Mouse (Mus musculus): Measurements from ENCODE around the gene Gal3st2c. TPM values are rescaled to one million over a fixed set of nuclear protein-coding genes. Genes with fewer than 3 reads are reported as not detected.
"Not testable (repeated sequence)": the region's sequence is repeated elsewhere in the genome, so short reads cannot be mapped to it uniquely, and the experiment has no call there.

Gene Gal3st2c
- polyA plus RNA-seq, 1 experiment from 2014 or later, result not detected

DNA sequence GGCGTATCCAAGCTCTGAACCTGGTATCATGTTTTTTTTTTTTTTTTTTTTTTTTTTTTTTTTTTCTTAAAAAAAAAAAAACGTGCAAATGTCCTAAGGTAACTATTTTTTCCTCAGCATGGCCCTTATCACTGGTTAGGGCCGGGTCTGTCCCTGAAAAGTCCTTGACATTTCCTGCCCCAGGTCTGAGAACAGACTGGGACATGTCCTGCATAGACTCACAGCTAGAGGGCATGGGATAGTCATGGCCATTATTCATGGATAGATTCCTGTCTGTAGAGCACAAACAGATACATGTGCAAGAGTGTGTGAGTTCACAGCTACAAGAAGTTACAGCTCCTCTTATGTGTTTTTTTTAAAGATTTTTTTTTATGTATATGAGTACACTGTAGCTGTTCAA lies 1.5 kb upstream of the Gal3st2c start:
- H3K27me3 ChIP-seq (ENCODE audit: control insufficient read depth, insufficient read depth, low read length), result no peaks in the 10 kb centered on the region
- H3K4me3 ChIP-seq (ENCODE audit: low read depth, low read length), result no peak overlapping the region
- H3K36me3 ChIP-seq (ENCODE audit: control insufficient read depth, insufficient read depth, low read length), result no peaks in the 10 kb centered on the region
- H3K4me1 ChIP-seq (replicated peaks; ENCODE audit: control insufficient read depth, insufficient read depth, low read length), result no peaks in the 10 kb centered on the region
- DNase-seq (ENCODE audit: low spot score), result no peak
- H3K9ac ChIP-seq (ENCODE audit: low read depth, low read length), result no peak overlapping the region
- no peaks in the 10 kb centered on the region for H3K9me3 ChIP-seq (ENCODE audit: control insufficient read depth, low read length)
- ATAC-seq (ENCODE audit: low FRiP score), result no peak
- H3K27ac ChIP-seq (ENCODE audit: low read depth, low read length), result no peak overlapping the region
- H3K4me2 ChIP-seq (replicated peaks; ENCODE audit: low read depth, low read length), result no peak overlapping the region
- WGBS, result 80% methylated on average over 3 of the region's 3 CpGs

DNA sequence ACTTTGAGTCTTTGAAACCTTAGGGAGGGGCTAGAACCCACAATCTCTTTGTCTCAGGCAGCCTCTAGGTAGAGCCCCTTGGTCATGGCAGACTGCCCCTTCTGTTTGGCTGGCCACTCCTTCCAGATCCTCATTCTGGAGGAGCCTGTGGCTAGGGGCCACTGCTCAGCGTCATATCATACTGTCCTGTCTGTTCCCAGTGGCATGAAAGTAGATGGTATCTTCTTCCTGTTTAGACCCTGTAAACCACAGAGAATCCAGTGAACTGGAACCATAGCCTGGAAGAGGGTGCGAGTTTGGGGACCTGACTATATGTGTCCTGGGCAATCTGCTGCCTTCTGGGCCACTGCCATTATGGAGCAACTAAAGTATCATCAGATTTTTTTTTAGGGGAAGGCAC lies 759 bp downstream of the Gal3st2c start:
- 78% methylated on average over 2 of the region's 2 CpGs for WGBS
- not testable (repeated sequence) for H3K4me2 ChIP-seq (replicated peaks; ENCODE audit: low read depth, low read length); DNase-seq (ENCODE audit: low spot score); ATAC-seq (ENCODE audit: low FRiP score); H3K4me1 ChIP-seq (replicated peaks; ENCODE audit: control insufficient read depth, insufficient read depth, low read length); H3K9ac ChIP-seq (ENCODE audit: low read depth, low read length); H3K4me3 ChIP-seq (ENCODE audit: low read depth, low read length); H3K27me3 ChIP-seq (ENCODE audit: control insufficient read depth, insufficient read depth, low read length); H3K36me3 ChIP-seq (ENCODE audit: control insufficient read depth, insufficient read depth, low read length); H3K27ac ChIP-seq (ENCODE audit: low read depth, low read length); H3K9me3 ChIP-seq (ENCODE audit: control insufficient read depth, low read length)

- ATAC-seq (ENCODE audit: low FRiP score); DNase-seq (ENCODE audit: low spot score); H3K4me2 ChIP-seq (replicated peaks; ENCODE audit: low read depth, low read length); H3K4me3 ChIP-seq (ENCODE audit: low read depth, low read length); H3K9me3 ChIP-seq (ENCODE audit: control insufficient read depth, low read length); H3K27me3 ChIP-seq (ENCODE audit: control insufficient read depth, insufficient read depth, low read length); H3K36me3 ChIP-seq (ENCODE audit: control insufficient read depth, insufficient read depth, low read length); H3K27ac ChIP-seq (ENCODE audit: low read depth, low read length); H3K9ac ChIP-seq (ENCODE audit: low read depth, low read length); H3K4me1 ChIP-seq (replicated peaks; ENCODE audit: control insufficient read depth, insufficient read depth, low read length): not testable (repeated sequence)
- WGBS, result 97% methylated on average over 3 of the region's 3 CpGs
Observed at GRCm38 (mm10) chr1:93991491-93991890, 1.2 kb downstream of the Gal3st2c start.

DNA sequence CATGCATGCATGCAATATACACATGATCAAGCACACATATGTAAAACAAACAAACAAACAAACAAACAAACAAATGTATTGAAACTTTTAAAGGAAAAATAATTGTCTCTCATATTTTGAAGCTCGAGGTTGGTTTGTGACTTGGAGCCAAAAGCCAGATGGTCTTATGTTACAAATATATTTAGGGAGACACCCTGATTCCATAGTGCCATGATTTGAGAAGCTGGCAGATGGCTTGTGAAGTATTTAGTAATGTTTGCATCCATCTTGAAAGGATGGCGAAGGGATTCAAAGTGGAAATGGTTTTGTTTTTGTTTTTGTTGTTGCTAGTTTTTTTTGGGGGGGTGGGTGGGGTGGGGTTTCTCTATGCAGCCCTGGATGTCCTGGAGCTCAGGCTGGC lies 10.7 kb downstream of the Gal3st2c start:
- no peak overlapping the region for H3K27ac ChIP-seq (ENCODE audit: low read depth, low read length)
- WGBS, result 79% methylated on average over 2 of the region's 2 CpGs

DNA sequence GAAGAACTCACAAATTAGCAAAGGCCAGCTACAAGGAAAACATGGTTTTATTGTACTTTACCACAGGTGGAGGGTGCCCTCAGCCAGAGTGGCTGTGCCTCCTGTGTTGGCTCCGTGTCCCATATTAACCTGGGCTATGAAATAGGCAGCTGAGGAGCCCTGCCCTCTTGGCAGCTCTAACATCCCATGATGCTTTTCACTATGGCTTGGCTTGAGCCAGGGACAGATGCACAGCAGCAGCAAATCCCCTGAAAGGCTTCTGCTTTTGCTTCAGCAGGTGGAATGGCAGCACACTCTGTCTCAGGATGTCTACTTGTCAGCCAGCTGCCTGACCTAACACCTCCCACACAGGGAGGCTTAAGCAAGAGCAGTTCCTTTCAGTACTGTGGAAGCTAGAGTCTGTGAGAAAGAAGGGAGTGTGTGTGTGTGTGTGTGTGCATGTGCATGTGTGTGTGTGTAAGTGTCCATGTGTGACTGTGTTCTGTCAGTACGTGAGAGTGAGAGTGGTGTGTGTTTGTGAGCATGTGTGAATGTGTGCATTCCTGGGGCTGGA lies 15.7 kb downstream of the Gal3st2c start:
- H3K27ac ChIP-seq (ENCODE audit: low read depth, low read length); H3K4me3 ChIP-seq (ENCODE audit: low read depth, low read length); DNase-seq (ENCODE audit: low spot score); H3K9me3 ChIP-seq (ENCODE audit: control insufficient read depth, low read length); H3K27me3 ChIP-seq (ENCODE audit: control insufficient read depth, insufficient read depth, low read length); H3K9ac ChIP-seq (ENCODE audit: low read depth, low read length); H3K36me3 ChIP-seq (ENCODE audit: control insufficient read depth, insufficient read depth, low read length); H3K4me2 ChIP-seq (replicated peaks; ENCODE audit: low read depth, low read length); H3K4me1 ChIP-seq (replicated peaks; ENCODE audit: control insufficient read depth, insufficient read depth, low read length); ATAC-seq (ENCODE audit: low FRiP score): not testable (repeated sequence)
- 73% methylated on average over 2 of the region's 2 CpGs for WGBS

More for the DNA sequence above, 10.7 kb downstream of the Gal3st2c start:
- ATAC-seq (ENCODE audit: low FRiP score) (no peak), DNase-seq (ENCODE audit: low spot score) (no peak)
- Histone ChIP-seq H3K4me2 (replicated peaks; ENCODE audit: low read depth, low read length) (no peak overlapping the region), H3K9me3 (ENCODE audit: control insufficient read depth, low read length) (no peaks in the 10 kb centered on the region), H3K4me3 (ENCODE audit: low read depth, low read length) (no peak overlapping the region), H3K4me1 (replicated peaks; ENCODE audit: control insufficient read depth, insufficient read depth, low read length) (no peaks in the 10 kb centered on the region), H3K36me3 (ENCODE audit: control insufficient read depth, insufficient read depth, low read length) (no peaks in the 10 kb centered on the region), H3K27me3 (ENCODE audit: control insufficient read depth, insufficient read depth, low read length) (no peaks in the 10 kb centered on the region), H3K9ac (ENCODE audit: low read depth, low read length) (no peak overlapping the region)

GRCm38 (mm10) chr1:94008826-94009225 lies 18.5 kb downstream of the Gal3st2c start:
- H3K36me3 ChIP-seq (ENCODE audit: control insufficient read depth, insufficient read depth, low read length); H3K9ac ChIP-seq (ENCODE audit: low read depth, low read length); H3K27me3 ChIP-seq (ENCODE audit: control insufficient read depth, insufficient read depth, low read length); H3K4me1 ChIP-seq (replicated peaks; ENCODE audit: control insufficient read depth, insufficient read depth, low read length); H3K4me3 ChIP-seq (ENCODE audit: low read depth, low read length); H3K4me2 ChIP-seq (replicated peaks; ENCODE audit: low read depth, low read length); ATAC-seq (ENCODE audit: low FRiP score); H3K27ac ChIP-seq (ENCODE audit: low read depth, low read length); DNase-seq (ENCODE audit: low spot score); H3K9me3 ChIP-seq (ENCODE audit: control insufficient read depth, low read length): not testable (repeated sequence)
- WGBS, result 92% methylated on average over 14 of the region's 19 CpGs

DNA sequence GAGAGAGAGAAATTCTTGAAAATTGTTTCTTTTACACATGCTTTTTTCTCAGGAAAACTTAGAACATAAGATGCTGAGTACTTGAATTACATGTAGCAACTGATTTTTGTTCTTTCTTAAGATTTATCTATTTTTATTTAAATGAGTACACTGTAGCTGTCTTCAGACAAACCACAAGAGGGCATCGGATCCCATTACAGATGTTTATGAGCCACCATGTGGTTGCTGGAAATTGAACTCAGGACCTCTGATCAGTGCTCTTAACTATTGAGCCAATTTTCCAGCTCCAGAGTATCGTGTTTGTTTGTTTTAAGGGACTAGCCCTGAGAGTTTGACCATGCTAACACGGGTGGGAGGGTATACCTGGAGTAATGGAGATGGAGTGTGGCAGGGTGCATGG lies 21.3 kb downstream of the Gal3st2c start:
- Histone ChIP-seq H3K4me1 (replicated peaks; ENCODE audit: control insufficient read depth, insufficient read depth, low read length) (no peaks in the 10 kb centered on the region), H3K27me3 (ENCODE audit: control insufficient read depth, insufficient read depth, low read length) (no peaks in the 10 kb centered on the region), H3K9me3 (ENCODE audit: control insufficient read depth, low read length) (no peaks in the 10 kb centered on the region), H3K4me2 (replicated peaks; ENCODE audit: low read depth, low read length) (no peak overlapping the region), H3K9ac (ENCODE audit: low read depth, low read length) (no peak overlapping the region), H3K4me3 (ENCODE audit: low read depth, low read length) (no peak overlapping the region), H3K36me3 (ENCODE audit: control insufficient read depth, insufficient read depth, low read length) (no peaks in the 10 kb centered on the region), H3K27ac (ENCODE audit: low read depth, low read length) (no peak overlapping the region)
- 65% methylated on average over 3 of the region's 3 CpGs for WGBS
- no peak for DNase-seq (ENCODE audit: low spot score)
- no peak for ATAC-seq (ENCODE audit: low FRiP score)

GRCm38 (mm10) chr1:94020151-94020550 lies 29.8 kb downstream of the Gal3st2c start, which contains the start of gene Neu4:
Gene Neu4 (plus strand): TSS chr1:94020451.
- Histone ChIP-seq H3K4me3 (ENCODE audit: low read depth, low read length) (no peak within 1 kb of the TSS), H3K27me3 (ENCODE audit: control insufficient read depth, insufficient read depth, low read length) (no peaks in the 10 kb centered on the region), H3K36me3 (ENCODE audit: control insufficient read depth, insufficient read depth, low read length) (no peaks in the 10 kb centered on the region), H3K9ac (ENCODE audit: low read depth, low read length) (no peak within 1 kb of the TSS), H3K9me3 (ENCODE audit: control insufficient read depth, low read length) (no peaks in the 10 kb centered on the region), H3K27ac (ENCODE audit: low read depth, low read length) (no peak within 1 kb of the TSS), H3K4me1 (replicated peaks; ENCODE audit: control insufficient read depth, insufficient read depth, low read length) (no peaks in the 10 kb centered on the region), H3K4me2 (replicated peaks; ENCODE audit: low read depth, low read length) (no peak within 1 kb of the TSS)
- 81% methylated on average over 6 of the region's 6 CpGs for WGBS
- DNase-seq (ENCODE audit: low spot score), result no peak
- ATAC-seq (ENCODE audit: low FRiP score), result no peak

DNA sequence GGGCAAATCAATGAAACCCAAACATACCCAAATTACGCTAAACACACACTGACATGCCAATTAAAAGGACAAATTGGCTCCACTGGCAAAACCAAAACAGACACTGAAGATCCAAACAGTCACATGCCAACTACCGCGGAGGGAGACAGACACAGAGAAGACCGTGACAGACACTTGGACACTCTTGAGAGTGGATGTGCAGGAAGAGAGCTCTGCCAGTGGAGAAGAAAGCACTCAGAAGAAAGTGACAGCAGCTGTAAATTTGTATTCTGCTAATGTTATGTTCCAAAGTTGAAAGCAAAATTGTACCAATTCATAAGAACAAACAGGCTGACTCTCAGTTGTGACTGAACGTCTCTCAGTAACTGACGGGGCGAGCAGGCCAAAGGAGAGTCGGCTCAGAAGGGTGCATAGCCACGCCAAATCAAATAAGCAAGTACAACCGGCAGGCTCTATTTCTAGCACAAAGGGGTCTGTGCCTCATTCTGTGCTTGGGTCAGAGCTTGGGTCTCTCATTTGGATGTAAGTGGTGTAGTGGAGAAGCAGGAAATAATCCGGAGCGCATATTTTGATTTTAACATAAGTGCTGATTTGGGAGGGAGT lies 37.3 kb downstream of the Gal3st2c start:
- Histone ChIP-seq H3K4me2 (replicated peaks; ENCODE audit: low read depth, low read length) (no peak overlapping the region), H3K27ac (ENCODE audit: low read depth, low read length) (no peak overlapping the region), H3K4me1 (replicated peaks; ENCODE audit: control insufficient read depth, insufficient read depth, low read length) (no peaks in the 10 kb centered on the region), H3K9me3 (ENCODE audit: control insufficient read depth, low read length) (no peaks in the 10 kb centered on the region), H3K27me3 (ENCODE audit: control insufficient read depth, insufficient read depth, low read length) (no peaks in the 10 kb centered on the region), H3K9ac (ENCODE audit: low read depth, low read length) (no peak overlapping the region), H3K4me3 (ENCODE audit: low read depth, low read length) (no peak overlapping the region), H3K36me3 (ENCODE audit: control insufficient read depth, insufficient read depth, low read length) (no peaks in the 10 kb centered on the region)
- DNase-seq (ENCODE audit: low spot score) (no peak), ATAC-seq (ENCODE audit: low FRiP score) (no peak)
- 89% methylated on average over 12 of the region's 12 CpGs for WGBS

All from hindbrain, embryonic 11.5 days (tissue).